Mouse (Mus musculus): ENCODE data around the gene Tmigd1. TPM values are rescaled to one million over a fixed set of nuclear protein-coding genes. Genes with fewer than 3 reads are reported as not detected.

Gene Tmigd1
- not detected for polyA plus RNA-seq (2017; shearing (Covaris generic))

DNA sequence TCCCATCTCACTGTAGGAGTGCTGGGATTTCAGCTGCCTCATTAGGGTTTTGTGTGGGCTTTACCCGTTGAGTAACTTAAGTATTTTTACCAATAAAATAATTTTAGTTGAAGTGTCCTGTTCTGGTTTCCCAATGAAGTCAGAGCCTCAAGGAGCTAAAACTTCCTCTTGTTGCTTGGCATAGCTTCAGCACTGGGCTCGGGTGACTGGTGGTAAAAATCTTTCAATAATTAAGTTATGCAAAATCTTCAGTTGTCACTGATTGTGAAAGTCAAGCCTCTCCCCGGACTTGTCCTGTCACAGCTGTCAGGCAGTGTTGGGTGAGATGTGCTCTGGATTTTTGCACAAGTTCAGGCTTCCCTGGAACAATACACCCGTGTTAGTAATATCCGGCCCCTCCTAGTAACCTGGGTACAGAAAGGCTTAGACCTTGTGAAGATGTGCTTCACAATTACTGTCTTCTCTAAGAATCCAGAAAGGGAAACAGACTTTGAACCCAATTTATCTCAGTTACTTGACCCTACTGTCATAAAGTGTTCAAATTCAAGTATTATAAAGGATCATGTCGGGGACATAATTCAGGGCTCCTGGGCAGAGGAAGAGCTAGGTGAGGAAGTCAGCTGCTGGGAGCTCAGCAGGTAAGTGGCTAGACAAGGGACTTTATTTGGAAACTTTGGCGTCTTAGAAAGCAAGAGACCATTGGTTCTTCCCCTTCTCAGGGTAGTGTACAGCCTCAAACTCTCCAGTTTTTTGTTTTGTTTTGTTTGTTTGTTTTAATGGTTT is at the start of gene Tmigd1:
Gene Tmigd1, plus strand, starts transcription at position 581 of the 783 bp plus-strand sequence.

DNA sequence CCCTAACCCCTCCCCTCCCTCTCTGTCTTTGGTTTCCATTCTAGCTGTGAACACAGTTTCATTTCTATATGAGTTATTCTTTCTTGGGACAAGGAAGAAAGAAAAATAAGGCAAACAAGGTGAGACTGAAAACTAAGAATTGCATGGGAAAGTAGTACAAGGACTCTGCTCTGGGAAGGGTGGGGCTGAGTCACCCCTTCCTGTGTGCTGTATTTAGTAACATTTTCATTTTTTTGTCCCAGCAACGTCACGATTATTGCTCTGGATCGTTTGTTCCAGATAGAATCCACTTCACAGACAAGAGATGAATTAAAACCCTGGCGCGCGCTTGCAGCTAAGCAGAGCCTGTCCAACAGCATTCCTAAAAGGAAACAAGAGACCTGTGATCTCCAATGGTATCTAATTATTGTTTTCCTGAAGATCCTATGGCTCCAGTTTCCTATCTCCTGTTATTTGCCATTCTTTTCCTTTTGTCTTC is 22.8 kb downstream of the Tmigd1 start, which contains the start of gene Blmh:
Gene Blmh, plus strand, starts transcription at position 51 of the 478 bp plus-strand sequence.

Other genes starting within 250 kb of the Tmigd1 start
- not detected for gene Bhlha9, start 229.7 kb upstream of the Tmigd1 start, polyA plus RNA-seq (2017; shearing (Covaris generic))
- not detected for gene Trarg1, start 222.4 kb upstream of the Tmigd1 start, polyA plus RNA-seq (2017; shearing (Covaris generic))
- gene Gosr1, start 138.6 kb upstream of the Tmigd1 start, polyA plus RNA-seq (2017; shearing (Covaris generic)), result 70.5 TPM
- gene Cpd, start 55.1 kb upstream of the Tmigd1 start, polyA plus RNA-seq (2017; shearing (Covaris generic)), result 2.8 TPM
- gene Blmh, start 22.6 kb downstream of the Tmigd1 start, polyA plus RNA-seq (2017; shearing (Covaris generic)), result 47.7 TPM
- not detected for gene Slc6a4, start 96.4 kb downstream of the Tmigd1 start, polyA plus RNA-seq (2017; shearing (Covaris generic))
- gene Nsrp1, start 176.3 kb downstream of the Tmigd1 start, polyA plus RNA-seq (2017; shearing (Covaris generic)), result 53.2 TPM